Mouse (Mus musculus) central nervous system, embryonic 14 days (tissue): ENCODE measurements around the gene Vmn1r68. TPM values are rescaled to one million over a fixed set of nuclear protein-coding genes. Genes with fewer than 3 reads are reported as not detected.

Source experiments
- polyA plus RNA-seq: library from polyadenylated mRNA; depleted of rRNA; stranded (reverse); fragments of >200 nt; gene quantifications from 2 replicates; pipeline ENCODE4 v1.2.3, GENCODE M21; 2012; rRNA removed

Gene Vmn1r68
- not detected in 2 replicates for polyA plus RNA-seq

GRCm38 (mm10) chr7:10558385-10558784, at the start of gene Vmn1r68:
Vmn1r68 (minus strand) TSS chr7:10558485.

GRCm38 (mm10) chr7:10494786-10495521, 63.3 kb downstream of the Vmn1r68 start, which contains the start of gene Zik1:
Zik1 (minus strand) TSS chr7:10495394.

Other genes starting within 250 kb of the Vmn1r68 start
- gene Vmn1r67, start 115.2 kb downstream of the Vmn1r68 start, polyA plus RNA-seq = not detected in 2 replicates
- gene Zik1, start 63.1 kb downstream of the Vmn1r68 start, polyA plus RNA-seq = 22.6 and 28.2 TPM in 2 replicates
- not detected in 2 replicates for gene Vmn1r69, start 55.2 kb upstream of the Vmn1r68 start, polyA plus RNA-seq
- gene Vmn1r70, start 73.0 kb upstream of the Vmn1r68 start, polyA plus RNA-seq = not detected in 2 replicates
- gene Nlrp4b, start 129.3 kb upstream of the Vmn1r68 start, polyA plus RNA-seq = not detected in 2 replicates
- not detected in 2 replicates for gene Vmn1r71, start 195.9 kb upstream of the Vmn1r68 start, polyA plus RNA-seq